Mouse (Mus musculus) brown adipose tissue, adult 24 weeks (tissue): ENCODE results near the gene St8sia4. TPM values are rescaled to one million over a fixed set of nuclear protein-coding genes. Genes with fewer than 3 reads are reported as not detected.

Experiments
- H3K27ac ChIP-seq: fragments of 200-500 bp; replicated peaks from 2 replicates; pipeline ENCODE4 v1.5.1; 2012; ENCODE audit warnings: low read depth, mild to moderate bottlenecking, low read length
- H3K4me1 ChIP-seq: fragments of 200-500 bp; 2 replicates; pipeline ENCODE4 v1.6.1; 2012; ENCODE audit warnings: low read length, mixed read lengths; ENCODE audit not compliant: control insufficient read depth, insufficient read depth, insufficient read length
- H3K4me3 ChIP-seq: fragments of 200-500 bp; 2 replicates; pipeline ENCODE4 v1.5.1; 2012; ENCODE audit warnings: low read depth, mild to moderate bottlenecking, low read length, moderate library complexity; ENCODE audit not compliant: insufficient read depth
- polyA plus RNA-seq: library from polyadenylated mRNA; stranded (reverse); fragments of >200 nt; gene quantifications from 2 replicates; pipeline ENCODE4 v1.2.4, GENCODE M21; 2012; ENCODE audit not compliant: missing spikeins, insufficient read depth, insufficient read length

Gene St8sia4
- polyA plus RNA-seq, 1 experiment = 3.4 TPM

- no peaks in the 10 kb centered on the region for H3K4me1 ChIP-seq
- H3K27ac ChIP-seq = no peak overlapping the region
- H3K4me3 ChIP-seq = no peak overlapping the region
Observed at GRCm38 (mm10) chr1:95541460-95541859, 125.9 kb downstream of the St8sia4 start.
